In the genomic region with DNA sequence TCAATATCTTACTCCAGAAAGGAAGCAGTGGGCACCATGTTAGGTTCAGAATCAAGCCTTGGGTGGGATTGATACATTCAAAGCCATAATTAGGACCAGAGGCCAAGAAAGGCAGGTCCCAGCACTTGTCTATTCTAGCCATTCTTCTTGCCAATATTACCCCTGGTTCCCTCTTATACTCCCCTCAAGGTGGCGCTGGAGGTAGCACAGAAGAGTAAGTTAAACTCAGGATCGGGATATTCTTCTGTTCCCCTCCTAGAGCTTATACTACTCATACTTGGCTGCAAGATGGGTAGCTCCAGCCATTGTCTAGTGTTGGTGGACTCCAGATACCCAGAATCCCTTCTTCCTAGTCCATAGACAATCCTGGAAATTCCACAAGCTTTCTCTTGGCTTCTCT, we compare ENCODE assay signal across 15 mouse cellular contexts. TPM values are rescaled to one million over a fixed set of nuclear protein-coding genes. Genes with fewer than 3 reads are reported as not detected.
DNase-seq lines count a peak whose midpoint lies in the region; ATAC-seq and TF ChIP-seq lines count a peak whose summit lies in the region.
"Had no signal": no experiment of that assay in that cellular context is flagged by ENCODE, and none has a peak within 500 bp of the region (broad histone marks: within the 10 kb centered on the region; RNA-seq: fewer than 3 reads in every experiment).

No protein-coding gene starts in this region.

- no peak overlapping the region for H3K4me2 ChIP-seq in heart, embryonic 11.5 days
- no peak overlapping the region for H3K4me2 ChIP-seq in liver, postnatal 0 days (ENCODE audit: low read depth, low read length)
- H3K4me2 ChIP-seq: embryonic facial prominence, embryonic 12.5 days; midbrain, embryonic 13.5 days had no signal

- H3K27me3 ChIP-seq in heart, adult 2 months (ENCODE audit: control insufficient read depth, insufficient read depth, low read length), result no peaks in the 10 kb centered on the region
- no peaks in the 10 kb centered on the region for H3K27me3 ChIP-seq in heart, embryonic 11.5 days (ENCODE audit: control insufficient read depth, insufficient read depth, low read length)
- 0 out of 2 replicates have a peak, but pooled peaks cover 6% of the 10 kb centered on the region for H3K27me3 ChIP-seq in liver, postnatal 0 days (ENCODE audit: insufficient read depth, low read length)
- H3K27me3 ChIP-seq in embryonic facial prominence, embryonic 10.5 days (replicated peaks; ENCODE audit: low read depth, poor library complexity, severe bottlenecking), result peaks cover 32% of the 10 kb centered on the region
- H3K27me3 ChIP-seq: midbrain, embryonic 13.5 days had no signal

- no peak for TF ChIP-seq EP300 in heart, adult 2 months (IDR thresholded peaks at IDR 0.05; ENCODE audit: insufficient read depth, low read depth, low read length)
- TF ChIP-seq EP300 in liver, postnatal 0 days (IDR thresholded peaks at IDR 0.05; ENCODE audit: low read depth), result no peak

- no peaks in the 10 kb centered on the region for H3K9me3 ChIP-seq in heart, embryonic 11.5 days (replicated peaks; ENCODE audit: control insufficient read depth, low read length)
- H3K9me3 ChIP-seq in liver, postnatal 0 days (ENCODE audit: low read length), result no peaks in the 10 kb centered on the region
- H3K9me3 ChIP-seq in embryonic facial prominence, embryonic 10.5 days, result no peaks in the 10 kb centered on the region
- H3K9me3 ChIP-seq: embryonic facial prominence, embryonic 12.5 days; midbrain, embryonic 13.5 days had no signal

- WGBS in heart, adult 2 months, result 39% methylated on average over 2 of the region's 2 CpGs
- WGBS in heart, embryonic 11.5 days (ENCODE audit: insufficient replicate concordance), result 34% methylated on average over 2 of the region's 2 CpGs
- 24% methylated on average over 2 of the region's 2 CpGs for WGBS in liver, postnatal 0 days (ENCODE audit: insufficient replicate concordance)
- 52% methylated on average over 2 of the region's 2 CpGs for WGBS in embryonic facial prominence, embryonic 10.5 days

- H3K27ac ChIP-seq in heart, adult 2 months, result no peak overlapping the region
- H3K27ac ChIP-seq in heart, embryonic 11.5 days (ENCODE audit: low read depth, low read length), result no peak overlapping the region
- no peak overlapping the region for H3K27ac ChIP-seq in liver, postnatal 0 days (ENCODE audit: low read depth)
- no peak overlapping the region for H3K27ac ChIP-seq in embryonic facial prominence, embryonic 10.5 days (replicated peaks)
- H3K27ac ChIP-seq: embryonic facial prominence, embryonic 12.5 days; midbrain, embryonic 13.5 days had no signal

- DNase-seq in heart, adult 2 months, result no peak
- DNase-seq in liver, postnatal 0 days, result no peak
- no peak for DNase-seq in liver
- DNase-seq in 416B (ENCODE audit: low read depth), result peak; percentile 51
- DNase-seq in ZHBTc4 (ENCODE audit: low read depth, low spot score), result peak; percentile 36
- no peak for DNase-seq in embryonic facial prominence, embryonic 10.5 days (ENCODE audit: low spot score)
- no peak for DNase-seq in retina, postnatal 1 day
- DNase-seq: cerebellum, adult 2 months; kidney, postnatal 10 days; lung, postnatal 14 days had no signal

- no peak overlapping the region for H3K9ac ChIP-seq in heart, adult 2 months (ENCODE audit: low read depth, low read length)
- H3K9ac ChIP-seq in heart, embryonic 11.5 days (ENCODE audit: low read depth, low read length), result no peak overlapping the region
- no peak overlapping the region for H3K9ac ChIP-seq in liver, postnatal 0 days (replicated peaks)
- H3K9ac ChIP-seq: embryonic facial prominence, embryonic 12.5 days; midbrain, embryonic 13.5 days had no signal

- H3K36me3 ChIP-seq in heart, adult 2 months (ENCODE audit: control insufficient read depth, insufficient read depth, low read length), result no peaks in the 10 kb centered on the region
- no peaks in the 10 kb centered on the region for H3K36me3 ChIP-seq in heart, embryonic 11.5 days (ENCODE audit: control insufficient read depth, insufficient read depth, low read length)
- no peaks in the 10 kb centered on the region for H3K36me3 ChIP-seq in liver, postnatal 0 days (replicated peaks; ENCODE audit: insufficient read depth, low read length)
- no peaks in the 10 kb centered on the region for H3K36me3 ChIP-seq in embryonic facial prominence, embryonic 10.5 days (replicated peaks)
- H3K36me3 ChIP-seq: embryonic facial prominence, embryonic 12.5 days; midbrain, embryonic 13.5 days had no signal

- no peak overlapping the region for H3K4me3 ChIP-seq in heart, adult 2 months
- no peak overlapping the region for H3K4me3 ChIP-seq in heart, embryonic 11.5 days (ENCODE audit: low read depth, low read length)
- H3K4me3 ChIP-seq in liver, postnatal 0 days (ENCODE audit: low read depth, low read length), result no peak overlapping the region
- no peak overlapping the region for H3K4me3 ChIP-seq in embryonic facial prominence, embryonic 10.5 days
- H3K4me3 ChIP-seq: embryonic facial prominence, embryonic 12.5 days; midbrain, embryonic 13.5 days; myocyte had no signal

- ATAC-seq in heart, embryonic 11.5 days (replicated peaks; ENCODE audit: insufficient number of reproducible peaks, low FRiP score, low TSS enrichment), result no peak
- ATAC-seq in liver, postnatal 0 days, result no peak
- ATAC-seq: forebrain, embryonic 16.5 days; midbrain, embryonic 13.5 days had no signal

- intact Hi-C loops in heart, adult 2 months (cut with DNase I), result loop anchor here (5.0 kb wide), 1 partner anchor 314 kb away; no protein-coding TSS in a partner anchor

- H3K4me1 ChIP-seq in heart, adult 2 months (ENCODE audit: control insufficient read depth, insufficient read depth, low read length), result no peaks in the 10 kb centered on the region; the same call in 1 of the 2 replicates
- H3K4me1 ChIP-seq in heart, embryonic 11.5 days (ENCODE audit: control insufficient read depth, insufficient read depth, low read length), result no peaks in the 10 kb centered on the region
- H3K4me1 ChIP-seq in liver, postnatal 0 days (ENCODE audit: insufficient read depth), result no peaks in the 10 kb centered on the region
- peaks cover 10% of the 10 kb centered on the region for H3K4me1 ChIP-seq in embryonic facial prominence, embryonic 10.5 days
- H3K4me1 ChIP-seq: embryonic facial prominence, embryonic 12.5 days had no signal

- TF ChIP-seq CTCF in heart, adult 2 months (IDR thresholded peaks at IDR 0.05), result peak; percentile 9; the same call in 1 of the 2 replicates
- peak; percentile 44 for TF ChIP-seq CTCF in liver, postnatal 0 days (IDR thresholded peaks at IDR 0.05; ENCODE audit: low read depth)

- TF ChIP-seq POLR2A in heart, adult 2 months (IDR thresholded peaks at IDR 0.05; ENCODE audit: insufficient read depth, low read depth, low read length), result no peak

- H3K79me2 ChIP-seq in heart, adult 2 months (replicated peaks; ENCODE audit: control insufficient read depth, insufficient read depth, low read length), result no peaks in the 10 kb centered on the region

RNA-seq across cellular contexts. Expression of gene Ercc6l, which starts 6.2 kb away (rescaled TPM):
- total RNA-seq in heart, adult 2 months (2021), result under 1 TPM; 0.34 to 0.36 TPM
- 0.10 and 0.23 TPM in 2 replicates for polyA plus RNA-seq in heart, adult 2 months (2012; rRNA removed)
- 9.8 and 13.3 TPM in 2 replicates for polyA plus RNA-seq in heart, embryonic 11.5 days (2014; fragmentation: Nextera tagmentation; extraction: Ambion mirVana)
- polyA plus RNA-seq in liver, postnatal 0 days (2015; fragmentation: Nextera tagmentation; extraction: Ambion mirVana), result 2.5 and 3.2 TPM in 2 replicates
- 23.2 and 23.6 TPM in 2 replicates for polyA plus RNA-seq in embryonic facial prominence, embryonic 10.5 days (2016; fragmentation: Nextera tagmentation; extraction: Ambion mirVana)

RNA-seq across cellular contexts. Expression of gene Rps4x, which starts 26.1 kb away (rescaled TPM):
- 100 to 1,000 TPM; 560 to 757 TPM for total RNA-seq in heart, adult 2 months (2021)
- 348 and 596 TPM in 2 replicates for polyA plus RNA-seq in heart, adult 2 months (2012; rRNA removed)
- 515 and 606 TPM in 2 replicates for polyA plus RNA-seq in heart, embryonic 11.5 days (2014; fragmentation: Nextera tagmentation; extraction: Ambion mirVana)
- 413 and 415 TPM in 2 replicates for polyA plus RNA-seq in liver, postnatal 0 days (2015; fragmentation: Nextera tagmentation; extraction: Ambion mirVana)
- polyA plus RNA-seq in embryonic facial prominence, embryonic 10.5 days (2016; fragmentation: Nextera tagmentation; extraction: Ambion mirVana), result 702 and 707 TPM in 2 replicates

RNA-seq across cellular contexts. Expression of gene Pin4, which starts 43.8 kb away (rescaled TPM):
- total RNA-seq in heart, adult 2 months (2021), result 10 to 100 TPM; 16.4 TPM
- 1.8 and 5.1 TPM in 2 replicates for polyA plus RNA-seq in heart, adult 2 months (2012; rRNA removed)
- 50.9 and 54.2 TPM in 2 replicates for polyA plus RNA-seq in heart, embryonic 11.5 days (2014; fragmentation: Nextera tagmentation; extraction: Ambion mirVana)
- polyA plus RNA-seq in liver, postnatal 0 days (2015; fragmentation: Nextera tagmentation; extraction: Ambion mirVana), result 37.4 and 40.5 TPM in 2 replicates
- polyA plus RNA-seq in embryonic facial prominence, embryonic 10.5 days (2016; fragmentation: Nextera tagmentation; extraction: Ambion mirVana), result 86.5 and 92.1 TPM in 2 replicates

Comparison
In these comparisons a context has a peak if more than half of its experiments do, and no peak if none do; other contexts are left out.
1. DNase-seq: peak in 416B (single experiment) and ZHBTc4 (single experiment); none in heart, adult 2 months (0 of 2), liver, postnatal 0 days (single experiment), liver (single experiment), embryonic facial prominence, embryonic 10.5 days (single experiment) and retina, postnatal 1 day (single experiment).